In genomic region chr11:54100045-54100691, GRCm38 (mm10) we compare ENCODE assay signal across 8 mouse cellular contexts. TPM values are rescaled to one million over a fixed set of nuclear protein-coding genes. Genes with fewer than 3 reads are reported as not detected.
DNase-seq lines count a peak whose midpoint lies in the region; ATAC-seq lines count a peak whose summit lies in the region.

TSS of gene P4ha2 (plus strand) at chr11:54100095.

- no peaks in the 10 kb centered on the region for H3K79me2 ChIP-seq in macrophage (ENCODE audit: inconsistent target)

- H3K4me3 ChIP-seq in hindbrain, embryonic 15.5 days: peak within 1 kb of the TSS; percentile 71
- no peak within 1 kb of the TSS; the same call in 1 of the 2 replicates for H3K4me3 ChIP-seq in macrophage (ENCODE audit: inconsistent target)

- H3K9me3 ChIP-seq in hindbrain, embryonic 15.5 days: no peaks in the 10 kb centered on the region

- peaks cover 2% of the 10 kb centered on the region; the same call in 1 of the 2 replicates for H3K27me3 ChIP-seq in hindbrain, embryonic 15.5 days

- H3K4me1 ChIP-seq in hindbrain, embryonic 15.5 days (replicated peaks): peaks cover 16% of the 10 kb centered on the region

- H3K27ac ChIP-seq in hindbrain, embryonic 15.5 days (replicated peaks): peak within 1 kb of the TSS; percentile 8; the same call in 1 of the 2 replicates
- no peak within 1 kb of the TSS for H3K27ac ChIP-seq in macrophage

- no peak for DNase-seq in frontal cortex, postnatal 14 days (ENCODE audit: low spot score in 2 of 2)
- peak; percentile 64 for DNase-seq in MN1 (ENCODE audit: low spot score)
- no peak for DNase-seq in gastrocnemius, adult 18-20 months (ENCODE audit: low spot score)
- no peak for DNase-seq in ovary, postnatal 10 days (ENCODE audit: low spot score)
- no peak for DNase-seq in cerebellum, postnatal 36 days

- peak within 1 kb of the TSS; percentile 71 for H3K9ac ChIP-seq in hindbrain, embryonic 15.5 days

- ATAC-seq in frontal cortex, adult (ENCODE audit: low TSS enrichment): peak; percentile 36
- ATAC-seq in hindbrain, embryonic 15.5 days (ENCODE audit: low FRiP score, low read depth): peak; percentile 57; the same call in 1 of the 2 replicates

- H3K4me2 ChIP-seq in hindbrain, embryonic 15.5 days: peak within 1 kb of the TSS; percentile 99

- no peaks in the 10 kb centered on the region for H3K36me3 ChIP-seq in hindbrain, embryonic 15.5 days
- H3K36me3 ChIP-seq in macrophage (ENCODE audit: inconsistent target): no peaks in the 10 kb centered on the region

- 50% methylated on average over 10 of the region's 10 CpGs for WGBS in hindbrain, embryonic 15.5 days
- WGBS in macrophage (ENCODE audit: missing documents): 60% methylated on average over 10 of the region's 10 CpGs

RNA-seq across cellular contexts. Expression of gene P4ha2, which starts in this region (rescaled TPM):
- 10 to 100 TPM; 31.9 to 38.1 TPM for total RNA-seq in gastrocnemius, adult 18-20 months (2021)
- 9.2 and 10.1 TPM in 2 replicates for polyA plus RNA-seq in hindbrain, embryonic 15.5 days (2015; fragmentation: Nextera tagmentation; extraction: Ambion mirVana)
- 10 to 100 TPM in 12 of 26 experiments, 1 to 10 TPM in 14; 1.3 to 33.9 (median 9.6) TPM for total RNA-seq in macrophage (2018; cell fraction: chromatin; rRNA removed)
- total RNA-seq in macrophage (2018; cell fraction: cytosol; rRNA removed): 10 to 100 TPM in 2 of 26 experiments, 1 to 10 TPM in 24; 2.6 to 10.9 (median 5.4) TPM
- total RNA-seq in macrophage (2018; cell fraction: nucleus; rRNA removed): 10 to 100 TPM in 10 of 26 experiments, 1 to 10 TPM in 16; 4.3 to 32.0 (median 8.7) TPM
- 8.3 to 15.6 TPM (median 11.6 TPM) in 3 replicates for polyA plus RNA-seq in macrophage (2018)
